Mouse (Mus musculus): ENCODE results near the gene Tlr12. TPM values are rescaled to one million over a fixed set of nuclear protein-coding genes. Genes with fewer than 3 reads are reported as not detected.

Gene Tlr12
- polyA plus RNA-seq, 1 experiment from 2014 or later: 3.7 TPM

- Histone ChIP-seq H3K27ac (no peak overlapping the region), H3K36me3 (ENCODE audit: insufficient read depth, low read length) (no peaks in the 10 kb centered on the region), H3K4me3 (replicated peaks; ENCODE audit: low read depth, low read length) (no peak overlapping the region), H3K27me3 (ENCODE audit: insufficient read depth, low read length) (no peaks in the 10 kb centered on the region), H3K4me1 (replicated peaks; ENCODE audit: insufficient read depth, low read length) (peaks cover 32% of the 10 kb centered on the region), H3K9ac (ENCODE audit: low read depth, low read length) (no peak overlapping the region), H3K4me2 (ENCODE audit: low read length) (no peak overlapping the region), H3K9me3 (replicated peaks; ENCODE audit: low read length) (no peaks in the 10 kb centered on the region)
- DNase-seq (ENCODE audit: low spot score) (peak; percentile 51), ATAC-seq (replicated peaks; ENCODE audit: low FRiP score, low read depth) (no peak)
- TF ChIP-seq CTCF (IDR thresholded peaks at IDR 0.05; ENCODE audit: low read depth): no peak
- 49% methylated on average over 6 of the region's 6 CpGs for WGBS
Measured at GRCm38 (mm10) chr4:128645896-128646295, 27.5 kb upstream of the Tlr12 start.

GRCm38 (mm10) chr4:128641766-128642717, 23.6 kb upstream of the Tlr12 start:
- peak overlapping the region; percentile 73 for H3K27ac ChIP-seq
- DNase-seq (ENCODE audit: low spot score): peak; percentile 51

GRCm38 (mm10) chr4:128638265-128638923, 20.0 kb upstream of the Tlr12 start:
- H3K4me2 ChIP-seq (ENCODE audit: low read length): no peak overlapping the region
- H3K4me3 ChIP-seq (replicated peaks; ENCODE audit: low read depth, low read length): no peak overlapping the region
- 73% methylated on average over 18 of the region's 18 CpGs for WGBS
- DNase-seq (ENCODE audit: low spot score) (no peak), ATAC-seq (replicated peaks; ENCODE audit: low FRiP score, low read depth) (no peak)
- no peak for TF ChIP-seq CTCF (IDR thresholded peaks at IDR 0.05; ENCODE audit: low read depth)
- H3K9ac ChIP-seq (ENCODE audit: low read depth, low read length): no peak overlapping the region
- H3K9me3 ChIP-seq (replicated peaks; ENCODE audit: low read length): no peaks in the 10 kb centered on the region
- H3K36me3 ChIP-seq (ENCODE audit: insufficient read depth, low read length): no peaks in the 10 kb centered on the region
- peak overlapping the region; percentile 36; the same call in 1 of the 2 replicates for H3K27ac ChIP-seq
- peaks cover 42% of the 10 kb centered on the region for H3K4me1 ChIP-seq (replicated peaks; ENCODE audit: insufficient read depth, low read length)
- no peaks in the 10 kb centered on the region for H3K27me3 ChIP-seq (ENCODE audit: insufficient read depth, low read length)

More at GRCm38 (mm10) chr4:128641766-128642717, 23.6 kb upstream of the Tlr12 start:
- TF ChIP-seq CTCF (IDR thresholded peaks at IDR 0.05; ENCODE audit: low read depth): no peak
- Histone ChIP-seq H3K9ac (ENCODE audit: low read depth, low read length) (no peak overlapping the region), H3K27me3 (ENCODE audit: insufficient read depth, low read length) (no peaks in the 10 kb centered on the region), H3K4me2 (ENCODE audit: low read length) (peak overlapping the region; percentile 15; the same call in 1 of the 2 replicates), H3K4me3 (replicated peaks; ENCODE audit: low read depth, low read length) (no peak overlapping the region), H3K36me3 (ENCODE audit: insufficient read depth, low read length) (no peaks in the 10 kb centered on the region), H3K4me1 (replicated peaks; ENCODE audit: insufficient read depth, low read length) (peaks cover 36% of the 10 kb centered on the region), H3K9me3 (replicated peaks; ENCODE audit: low read length) (no peaks in the 10 kb centered on the region)
- ATAC-seq (replicated peaks; ENCODE audit: low FRiP score, low read depth): peak; percentile 18; the same call in 1 of the 2 replicates
- 19% methylated on average over 23 of the region's 23 CpGs for WGBS

- no peak overlapping the region for H3K4me3 ChIP-seq (replicated peaks; ENCODE audit: low read depth, low read length)
- 0 out of 2 replicates have a peak overlapping the region, but pooled peaks have one; percentile 10 for H3K9ac ChIP-seq (ENCODE audit: low read depth, low read length)
- H3K27me3 ChIP-seq (ENCODE audit: insufficient read depth, low read length): no peaks in the 10 kb centered on the region
- H3K4me2 ChIP-seq (ENCODE audit: low read length): no peak overlapping the region
- TF ChIP-seq CTCF (IDR thresholded peaks at IDR 0.05; ENCODE audit: low read depth): no peak
- DNase-seq (ENCODE audit: low spot score): peak; percentile 80
- 15% methylated on average over 11 of the region's 11 CpGs for WGBS
- peaks cover 35% of the 10 kb centered on the region for H3K4me1 ChIP-seq (replicated peaks; ENCODE audit: insufficient read depth, low read length)
- H3K27ac ChIP-seq: peak overlapping the region; percentile 75
- H3K9me3 ChIP-seq (replicated peaks; ENCODE audit: low read length): no peaks in the 10 kb centered on the region
- ATAC-seq (replicated peaks; ENCODE audit: low FRiP score, low read depth): peak; percentile 23; the same call in 1 of the 2 replicates
- H3K36me3 ChIP-seq (ENCODE audit: insufficient read depth, low read length): no peaks in the 10 kb centered on the region
Measured at GRCm38 (mm10) chr4:128637250-128637649, 18.8 kb upstream of the Tlr12 start.

GRCm38 (mm10) chr4:128635894-128636585, 17.6 kb upstream of the Tlr12 start:
- 34% methylated on average over 10 of the region's 10 CpGs for WGBS
- ATAC-seq (replicated peaks; ENCODE audit: low FRiP score, low read depth) (peak; percentile 42; the same call in 1 of the 2 replicates), DNase-seq (ENCODE audit: low spot score) (peak; percentile 85)
- Histone ChIP-seq H3K9ac (ENCODE audit: low read depth, low read length) (no peak overlapping the region), H3K9me3 (replicated peaks; ENCODE audit: low read length) (no peaks in the 10 kb centered on the region), H3K4me3 (replicated peaks; ENCODE audit: low read depth, low read length) (no peak overlapping the region), H3K36me3 (ENCODE audit: insufficient read depth, low read length) (no peaks in the 10 kb centered on the region), H3K27ac (peak overlapping the region; percentile 75), H3K27me3 (ENCODE audit: insufficient read depth, low read length) (no peaks in the 10 kb centered on the region), H3K4me2 (ENCODE audit: low read length) (no peak overlapping the region), H3K4me1 (replicated peaks; ENCODE audit: insufficient read depth, low read length) (peaks cover 28% of the 10 kb centered on the region)
- peak; percentile 31; the same call in 1 of the 2 replicates for TF ChIP-seq CTCF (IDR thresholded peaks at IDR 0.05; ENCODE audit: low read depth)

All from kidney, postnatal 0 days (tissue).